Mouse (Mus musculus): Measurements from ENCODE around the gene Rasgef1b. TPM values are rescaled to one million over a fixed set of nuclear protein-coding genes. Genes with fewer than 3 reads are reported as not detected.

Rasgef1b gene
- total RNA-seq, 1 experiment from 2014 or later = 7.2 TPM

DNA sequence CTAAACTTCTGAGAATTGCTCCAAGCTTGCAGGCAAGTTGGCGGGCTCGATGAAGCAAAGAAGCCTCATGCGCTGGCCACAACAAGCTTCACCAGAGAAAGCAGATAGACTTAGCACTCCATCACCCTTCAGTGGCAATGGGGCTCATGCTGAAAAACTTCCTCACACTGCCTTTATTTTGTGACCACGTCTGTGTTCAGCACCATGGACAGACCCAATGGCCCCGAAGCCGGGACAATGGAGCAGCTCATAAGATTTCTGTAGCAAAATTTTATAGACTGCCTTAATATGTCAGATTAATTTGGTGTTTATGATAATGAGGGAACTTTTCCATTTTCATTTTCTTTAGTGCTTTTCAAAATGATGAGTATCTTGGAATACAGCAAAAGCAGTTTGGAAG is 21.6 kb downstream of the Rasgef1b start:
- DNase-seq = peak; percentile 37

DNA sequence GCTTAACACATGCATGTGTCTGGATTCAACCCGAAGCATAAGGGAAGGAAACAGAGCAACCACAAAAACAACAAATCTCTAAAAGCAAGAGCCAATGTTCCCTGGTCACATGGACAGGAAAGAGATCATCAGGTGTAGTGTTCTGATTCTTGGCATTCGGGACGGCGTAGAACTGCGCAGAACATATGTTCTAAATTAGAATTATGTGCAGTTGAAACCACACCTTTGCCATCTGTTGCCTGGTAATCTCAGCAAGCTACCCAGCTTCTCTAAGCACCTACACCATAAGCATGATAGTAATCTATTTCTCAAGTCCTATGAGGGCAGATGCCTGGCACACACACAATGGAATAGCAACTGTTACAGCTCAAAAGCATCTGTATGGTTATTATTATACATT is 27.1 kb downstream of the Rasgef1b start:
- no peak for DNase-seq

GRCm38 (mm10) chr5:99694712-99695360 is 34.0 kb downstream of the Rasgef1b start:
- DNase-seq = no peak

- DNase-seq = no peak
These were observed 39.0 kb downstream of the Rasgef1b start for GRCm38 (mm10) chr5:99689909-99690308.

DNA sequence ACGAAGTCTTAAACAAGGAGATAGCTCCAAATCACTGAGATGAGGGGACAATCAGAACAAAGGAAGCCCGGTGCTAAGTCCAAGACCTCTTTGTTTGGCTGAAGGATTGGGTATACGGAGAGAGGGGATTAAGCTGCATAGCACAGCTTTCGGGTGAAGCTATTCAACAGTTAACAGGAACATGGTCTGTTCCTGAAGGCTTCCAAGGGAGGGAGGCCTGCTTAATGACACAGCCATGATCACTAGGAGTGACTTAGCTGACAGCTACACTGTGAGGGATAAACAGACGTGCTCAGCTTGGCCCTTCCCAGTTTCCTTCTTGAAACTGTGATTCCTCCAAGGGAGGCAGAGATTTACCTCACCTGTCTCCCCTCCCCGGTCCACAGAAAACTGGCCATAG is 41.0 kb downstream of the Rasgef1b start:
- DNase-seq = no peak

DNA sequence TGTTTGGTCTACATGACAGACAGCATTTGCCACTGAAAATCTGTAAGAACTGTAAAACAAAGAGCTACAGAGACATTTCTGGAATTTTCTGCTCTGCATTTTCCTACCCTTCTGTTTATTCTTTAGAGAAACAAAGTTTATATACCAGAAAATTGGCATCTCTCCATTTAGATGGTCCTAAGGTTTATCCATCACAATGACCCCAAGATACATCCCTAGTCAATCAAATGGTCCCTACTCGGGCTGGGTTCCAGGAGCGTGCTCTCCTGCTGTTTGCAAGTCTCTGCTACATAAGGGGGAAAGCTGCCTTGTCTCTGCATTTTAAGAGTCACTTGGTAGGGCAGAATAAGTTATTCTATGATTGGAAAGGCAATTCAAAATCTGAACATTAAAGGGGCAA is 44.8 kb downstream of the Rasgef1b start:
- DNase-seq = no peak

GRCm38 (mm10) chr5:99669971-99670571 is 58.8 kb downstream of the Rasgef1b start:
- no peak for DNase-seq

GRCm38 (mm10) chr5:99656024-99656423 is 72.8 kb downstream of the Rasgef1b start:
- DNase-seq = no peak

GRCm38 (mm10) chr5:99652931-99653330 is 75.9 kb downstream of the Rasgef1b start:
- DNase-seq = peak; percentile 4

GRCm38 (mm10) chr5:99641407-99641806 is 87.5 kb downstream of the Rasgef1b start:
- DNase-seq = no peak

GRCm38 (mm10) chr5:99636575-99636974 is 92.3 kb downstream of the Rasgef1b start:
- DNase-seq = no peak

- peak; percentile 5 for DNase-seq
These were observed 94.8 kb downstream of the Rasgef1b start for GRCm38 (mm10) chr5:99634010-99634541.

DNA sequence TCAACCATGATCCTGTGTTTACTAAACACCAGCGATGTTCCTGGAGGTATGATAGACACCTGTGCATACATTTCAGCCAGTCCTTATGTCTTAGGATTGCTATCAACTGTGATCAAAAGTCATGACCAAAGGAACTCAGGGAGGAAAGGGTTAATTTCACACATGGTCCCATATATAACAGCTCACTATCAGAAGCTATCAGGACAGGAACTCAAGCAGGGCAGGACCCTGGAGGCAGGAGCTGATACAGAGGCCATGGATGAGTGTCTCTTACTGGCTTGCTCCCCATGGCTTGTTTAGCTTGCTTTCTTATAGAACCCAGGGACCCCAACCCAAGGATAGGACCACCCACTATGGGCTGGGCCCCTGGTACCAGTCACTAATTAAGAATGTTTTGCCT is 95.3 kb downstream of the Rasgef1b start:
- DNase-seq = no peak

- no peak for DNase-seq
These were observed 96.1 kb downstream of the Rasgef1b start for GRCm38 (mm10) chr5:99632649-99633310.

GRCm38 (mm10) chr5:99630087-99630486 is 98.8 kb downstream of the Rasgef1b start:
- peak; percentile 52 for DNase-seq

- DNase-seq = no peak
These were observed 103.3 kb downstream of the Rasgef1b start for GRCm38 (mm10) chr5:99625603-99626002.

- DNase-seq = no peak
These were observed 108.1 kb downstream of the Rasgef1b start for GRCm38 (mm10) chr5:99620771-99621170.

DNA sequence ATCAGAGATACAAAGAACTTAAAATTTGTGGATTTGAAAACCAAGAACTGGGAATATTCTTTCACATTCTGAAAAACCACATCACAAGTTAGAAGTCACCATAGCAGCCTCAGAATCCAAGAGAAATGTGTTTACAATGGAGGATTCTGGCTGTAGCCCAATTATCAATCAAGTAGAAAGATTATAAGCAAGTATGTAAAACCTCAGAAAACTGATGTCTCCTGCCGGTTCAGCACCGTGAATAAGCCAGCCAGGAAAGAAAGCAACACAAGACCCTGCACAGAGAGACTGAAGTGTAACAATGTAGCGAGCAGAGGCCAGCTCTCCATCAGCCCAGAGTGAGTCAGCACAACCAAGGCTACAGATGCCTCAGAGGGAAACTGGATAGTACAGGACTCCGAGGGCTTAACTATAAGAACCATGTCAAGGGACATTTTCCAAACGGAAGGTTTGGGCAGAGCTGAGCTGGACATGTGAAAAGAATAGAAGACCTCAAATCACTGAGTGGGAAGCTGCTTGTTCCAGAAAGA is 111.5 kb downstream of the Rasgef1b start:
- peak; percentile 7 for DNase-seq

- no peak for DNase-seq
These were observed 115.3 kb downstream of the Rasgef1b start for GRCm38 (mm10) chr5:99613321-99614118.

DNA sequence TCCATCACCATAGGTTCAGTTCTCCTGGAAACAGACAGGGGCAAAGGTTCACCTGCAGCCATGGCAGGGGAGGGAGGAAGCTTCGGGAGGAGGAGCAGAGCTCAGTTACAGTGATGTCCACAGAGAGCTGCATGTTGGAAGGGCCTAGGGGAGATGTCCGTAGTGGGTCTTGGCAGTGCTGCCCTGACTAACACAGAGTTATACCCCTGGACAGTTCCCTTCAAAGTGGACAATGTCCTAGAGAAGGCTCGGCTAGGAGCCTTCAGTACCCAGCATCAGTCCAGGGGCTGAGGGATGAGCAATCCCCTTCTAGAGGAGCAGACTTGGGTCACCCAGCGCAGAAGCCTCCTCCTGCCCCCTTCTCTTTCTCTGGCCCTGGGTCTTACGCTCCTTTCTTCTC is 121.3 kb downstream of the Rasgef1b start:
- DNase-seq = no peak

DNA sequence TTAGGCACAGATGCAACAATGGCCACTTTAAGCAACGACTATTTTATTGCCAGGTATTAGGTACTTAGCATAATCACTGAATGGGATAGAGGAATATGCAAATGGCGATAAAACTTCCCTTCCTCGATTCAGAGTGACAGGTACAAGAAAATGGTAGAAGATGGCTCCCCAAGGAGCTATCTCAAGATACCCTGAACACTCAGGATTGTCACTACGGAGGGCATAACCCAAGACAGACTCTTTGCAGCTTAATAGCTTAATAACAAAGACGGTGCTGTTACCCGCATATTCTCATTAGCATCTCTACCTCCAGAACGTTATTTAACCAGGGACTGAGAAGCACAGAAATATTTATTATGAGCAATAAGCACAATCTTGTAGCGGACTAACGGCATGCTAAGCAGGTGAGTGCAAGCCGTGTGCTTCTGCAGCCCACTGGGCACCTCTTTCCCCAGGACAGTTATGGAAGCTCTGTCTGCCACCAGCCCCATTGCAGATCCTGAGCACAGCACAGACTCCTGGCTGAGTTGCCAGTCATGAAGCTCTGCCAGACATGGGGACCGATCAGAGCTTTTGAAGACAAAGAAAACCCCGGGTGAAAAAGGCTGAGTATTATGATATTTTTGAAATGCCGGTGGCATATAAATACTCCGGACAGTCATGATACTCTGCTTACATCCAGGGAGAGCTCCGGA is 122.6 kb downstream of the Rasgef1b start:
- DNase-seq = no peak

All from adrenal gland, postnatal 25 days (tissue).